Mouse (Mus musculus): ENCODE results near the gene Adcy1.

- TF ChIP-seq CTCF (IDR thresholded peaks at IDR 0.05; ENCODE audit: low read depth), result no peak
- TF ChIP-seq EP300 (IDR thresholded peaks at IDR 0.05; ENCODE audit: low read depth), result no peak
Observed at GRCm38 (mm10) chr11:7113046-7113445, 49.8 kb downstream of the Adcy1 start.
